Mouse (Mus musculus) intestine, embryonic 16.5 days (tissue): ENCODE results near the gene A3galt2. TPM values are rescaled to one million over a fixed set of nuclear protein-coding genes. Genes with fewer than 3 reads are reported as not detected.

Experiments used
- ATAC-seq: fragments of 200-750 bp; cut with Nextera tagmentation; 2 replicates; pipeline ENCODE4 v1.8.0; 2017; ENCODE audit warnings: moderate TSS enrichment, moderate library complexity
- H3K27ac ChIP-seq: fragments of 300-500 bp; sonication (generic); 2 replicates; pipeline ENCODE4 v1.5.1; 2014; ENCODE audit warnings: mild to moderate bottlenecking, low read length
- H3K27me3 ChIP-seq: fragments of 300-500 bp; sonication (generic); replicated peaks from 2 replicates; pipeline ENCODE4 v1.6.1; 2014; ENCODE audit warnings: low read length, control low read depth, mixed read lengths; ENCODE audit not compliant: control insufficient read depth, insufficient read depth
- H3K36me3 ChIP-seq: fragments of 300-500 bp; sonication (generic); 2 replicates; pipeline ENCODE4 v1.6.1; 2014; ENCODE audit warnings: low read length, control low read depth; ENCODE audit not compliant: control insufficient read depth, insufficient read depth
- H3K4me1 ChIP-seq: fragments of 300-500 bp; sonication (generic); 2 replicates; pipeline ENCODE4 v1.6.1; 2014; ENCODE audit warnings: low read length, control low read depth, mixed read lengths; ENCODE audit not compliant: control insufficient read depth, insufficient read depth
- H3K4me2 ChIP-seq: fragments of 300-500 bp; sonication (generic); 2 replicates; pipeline ENCODE4 v1.6.1; 2014; ENCODE audit warnings: low read depth, low read length, control low read depth
- H3K4me3 ChIP-seq: fragments of 300-500 bp; sonication (generic); 2 replicates; pipeline ENCODE4 v1.5.1; 2014; ENCODE audit warnings: mild to moderate bottlenecking, low read length
- H3K9ac ChIP-seq: fragments of 300-500 bp; sonication (generic); 2 replicates; pipeline ENCODE4 v1.6.1; 2014; ENCODE audit warnings: low read depth, low read length
- H3K9me3 ChIP-seq: fragments of 300-500 bp; sonication (generic); 2 replicates; pipeline ENCODE4 v1.6.1; 2016; ENCODE audit warnings: low read length, control low read depth; ENCODE audit not compliant: control insufficient read depth
- WGBS: fragments of 180-500 bp; shearing (Covaris S2); extraction: QIAGEN DNeasy Blood & Tissue Kit; methylation state at CpG from one replicate; pipeline ENCODE4 v1.1.7; 2014; 5-methylcytosine and 5-hydroxymethylcytosine counted together
- polyA plus RNA-seq: library from polyadenylated mRNA; unstranded; fragments of >200 nt; fragmentation: Nextera tagmentation; extraction: Ambion mirVana; gene quantifications from 2 replicates; pipeline ENCODE4 v1.2.1, GENCODE M21; 2015

The A3galt2 gene
- polyA plus RNA-seq, 1 experiment from 2014 or later = 0.09 TPM

DNA sequence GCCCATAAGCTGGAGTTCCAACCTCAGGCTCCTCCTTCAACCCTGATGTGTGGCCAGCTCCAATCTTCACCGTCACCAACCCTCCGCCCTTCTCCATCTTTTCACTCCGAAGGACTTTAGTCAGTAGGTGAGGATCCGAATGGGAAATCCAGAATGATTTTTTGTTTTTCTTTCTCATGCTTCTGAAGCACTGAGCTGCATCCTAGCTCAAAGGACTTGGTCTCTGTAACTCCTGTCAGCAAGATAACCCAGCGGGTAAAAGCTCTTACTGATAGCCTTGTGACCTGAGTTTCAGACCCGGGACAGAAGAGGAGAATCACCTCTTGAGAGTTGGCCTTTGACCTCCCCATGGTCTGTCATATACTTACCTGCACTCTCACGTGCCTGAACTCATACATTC lies 61.8 kb downstream of the A3galt2 start:
- ATAC-seq = no peak
- Histone ChIP-seq H3K4me3 (no peak overlapping the region), H3K9me3 (no peaks in the 10 kb centered on the region), H3K27ac (no peak overlapping the region), H3K9ac (no peak overlapping the region), H3K4me2 (no peak overlapping the region), H3K4me1 (peaks cover 4% of the 10 kb centered on the region), H3K36me3 (no peaks in the 10 kb centered on the region), H3K27me3 (no peaks in the 10 kb centered on the region)
- 50% methylated on average over 7 of the region's 7 CpGs for WGBS

Other genes with a start within 250 kb of the A3galt2 start
- 2.3 and 2.8 TPM in 2 replicates for gene Zscan20, start 145.3 kb upstream of the A3galt2 start, polyA plus RNA-seq
- gene Tlr12, start 136.7 kb upstream of the A3galt2 start, polyA plus RNA-seq = 2.2 and 2.5 TPM in 2 replicates
- gene Phc2, start 100.7 kb upstream of the A3galt2 start, polyA plus RNA-seq = 9.9 and 10.3 TPM in 2 replicates
- 20.1 and 20.3 TPM in 2 replicates for gene Zfp362, start 50.7 kb downstream of the A3galt2 start, polyA plus RNA-seq
- gene Trim62, start 128.2 kb downstream of the A3galt2 start, polyA plus RNA-seq = 2.2 and 2.3 TPM in 2 replicates
- 11.1 and 12.5 TPM in 2 replicates for gene Azin2, start 207.1 kb downstream of the A3galt2 start, polyA plus RNA-seq
- gene Ak2, start 236.6 kb downstream of the A3galt2 start, polyA plus RNA-seq = 343 and 356 TPM in 2 replicates